Mouse (Mus musculus): Measurements from ENCODE around the gene Wdr53. TPM values are rescaled to one million over a fixed set of nuclear protein-coding genes. Genes with fewer than 3 reads are reported as not detected.

Gene Wdr53
- polyA plus RNA-seq, 1 experiment, result 1.5 TPM

- H3K27me3 ChIP-seq (ENCODE audit: control insufficient read depth, insufficient read depth, low read length), result no peaks in the 10 kb centered on the region
- no peaks in the 10 kb centered on the region for H3K4me1 ChIP-seq (ENCODE audit: control insufficient read depth, insufficient read depth, insufficient read length, low read length)
- H3K4me3 ChIP-seq (ENCODE audit: low read depth, low read length), result no peak within 1 kb of the TSS
- no peak within 1 kb of the TSS for H3K27ac ChIP-seq (ENCODE audit: insufficient read depth, low read depth, low read length)
- no peaks in the 10 kb centered on the region for H3K36me3 ChIP-seq (ENCODE audit: control insufficient read depth, insufficient read depth, low read length)
- TF ChIP-seq POLR2A (IDR thresholded peaks at IDR 0.05; ENCODE audit: low read depth, low read length) (no peak), CTCF (IDR thresholded peaks at IDR 0.05; ENCODE audit: extremely low read depth, insufficient read length, insufficient replicate concordance, low read depth, low read length) (no peak)
- WGBS, result 85% methylated on average over 11 of the region's 11 CpGs
Measured at GRCm38 (mm10) chr16:32271291-32271690, 24.3 kb downstream of the Wdr53 start, which contains the start of gene Smco1. TSS of gene Smco1 (plus strand) at chr16:32271468.

GRCm38 (mm10) chr16:32273338-32273737 lies 26.3 kb downstream of the Wdr53 start:
- Histone ChIP-seq H3K27ac (ENCODE audit: insufficient read depth, low read depth, low read length) (no peak overlapping the region), H3K27me3 (ENCODE audit: control insufficient read depth, insufficient read depth, low read length) (no peaks in the 10 kb centered on the region), H3K4me1 (ENCODE audit: control insufficient read depth, insufficient read depth, insufficient read length, low read length) (no peaks in the 10 kb centered on the region), H3K36me3 (ENCODE audit: control insufficient read depth, insufficient read depth, low read length) (no peaks in the 10 kb centered on the region), H3K4me3 (ENCODE audit: low read depth, low read length) (no peak overlapping the region)
- WGBS, result 63% methylated on average over 9 of the region's 9 CpGs
- peak; percentile 67; the same call in 1 of the 2 replicates for TF ChIP-seq CTCF (IDR thresholded peaks at IDR 0.05; ENCODE audit: extremely low read depth, insufficient read length, insufficient replicate concordance, low read depth, low read length)
- no peak for TF ChIP-seq POLR2A (IDR thresholded peaks at IDR 0.05; ENCODE audit: low read depth, low read length)

GRCm38 (mm10) chr16:32275041-32275440 lies 28.0 kb downstream of the Wdr53 start:
- 83% methylated on average over 6 of the region's 6 CpGs for WGBS
- no peaks in the 10 kb centered on the region for H3K27me3 ChIP-seq (ENCODE audit: control insufficient read depth, insufficient read depth, low read length)
- H3K4me1 ChIP-seq (ENCODE audit: control insufficient read depth, insufficient read depth, insufficient read length, low read length), result no peaks in the 10 kb centered on the region; the same call in 1 of the 2 replicates
- no peak overlapping the region for H3K4me3 ChIP-seq (ENCODE audit: low read depth, low read length)
- TF ChIP-seq CTCF (IDR thresholded peaks at IDR 0.05; ENCODE audit: extremely low read depth, insufficient read length, insufficient replicate concordance, low read depth, low read length) (no peak), POLR2A (IDR thresholded peaks at IDR 0.05; ENCODE audit: low read depth, low read length) (no peak)
- H3K27ac ChIP-seq (ENCODE audit: insufficient read depth, low read depth, low read length), result no peak overlapping the region
- H3K36me3 ChIP-seq (ENCODE audit: control insufficient read depth, insufficient read depth, low read length), result no peaks in the 10 kb centered on the region

- H3K36me3 ChIP-seq (ENCODE audit: control insufficient read depth, insufficient read depth, low read length), result no peaks in the 10 kb centered on the region
- no peaks in the 10 kb centered on the region; the same call in 1 of the 2 replicates for H3K4me1 ChIP-seq (ENCODE audit: control insufficient read depth, insufficient read depth, insufficient read length, low read length)
- H3K4me3 ChIP-seq (ENCODE audit: low read depth, low read length), result no peak overlapping the region
- no peaks in the 10 kb centered on the region for H3K27me3 ChIP-seq (ENCODE audit: control insufficient read depth, insufficient read depth, low read length)
- no peak overlapping the region for H3K27ac ChIP-seq (ENCODE audit: insufficient read depth, low read depth, low read length)
- TF ChIP-seq POLR2A (IDR thresholded peaks at IDR 0.05; ENCODE audit: low read depth, low read length), result no peak
- no peak for TF ChIP-seq CTCF (IDR thresholded peaks at IDR 0.05; ENCODE audit: extremely low read depth, insufficient read length, insufficient replicate concordance, low read depth, low read length)
- 53% methylated on average over 1 of the region's 1 CpGs for WGBS
Measured at GRCm38 (mm10) chr16:32275830-32276229, 28.8 kb downstream of the Wdr53 start.

- Histone ChIP-seq H3K36me3 (ENCODE audit: control insufficient read depth, insufficient read depth, low read length) (0 out of 2 replicates have a peak, but pooled peaks cover 1% of the 10 kb centered on the region), H3K4me3 (ENCODE audit: low read depth, low read length) (peak within 1 kb of the TSS; percentile 71), H3K4me1 (ENCODE audit: control insufficient read depth, insufficient read depth, insufficient read length, low read length) (no peaks in the 10 kb centered on the region; the same call in 1 of the 2 replicates), H3K27ac (ENCODE audit: insufficient read depth, low read depth, low read length) (peak within 1 kb of the TSS; percentile 92), H3K27me3 (ENCODE audit: control insufficient read depth, insufficient read depth, low read length) (no peaks in the 10 kb centered on the region)
- TF ChIP-seq POLR2A (IDR thresholded peaks at IDR 0.05; ENCODE audit: low read depth, low read length) (peak; percentile 68), CTCF (IDR thresholded peaks at IDR 0.05; ENCODE audit: extremely low read depth, insufficient read length, insufficient replicate concordance, low read depth, low read length) (no peak)
- under 1% methylated on average over 73 of the region's 75 CpGs for WGBS
Measured at GRCm38 (mm10) chr16:32277308-32278256, 30.6 kb downstream of the Wdr53 start, which contains the start of gene Rnf168. TSS of gene Rnf168 (plus strand) at chr16:32277459.

- peak overlapping the region; percentile 71 for H3K4me3 ChIP-seq (ENCODE audit: low read depth, low read length)
- no peaks in the 10 kb centered on the region for H3K27me3 ChIP-seq (ENCODE audit: control insufficient read depth, insufficient read depth, low read length)
- no peak for TF ChIP-seq CTCF (IDR thresholded peaks at IDR 0.05; ENCODE audit: extremely low read depth, insufficient read length, insufficient replicate concordance, low read depth, low read length)
- TF ChIP-seq POLR2A (IDR thresholded peaks at IDR 0.05; ENCODE audit: low read depth, low read length), result no peak
- no peak overlapping the region; the same call in 1 of the 2 replicates for H3K27ac ChIP-seq (ENCODE audit: insufficient read depth, low read depth, low read length)
- peaks cover 4% of the 10 kb centered on the region for H3K36me3 ChIP-seq (ENCODE audit: control insufficient read depth, insufficient read depth, low read length)
- no peaks in the 10 kb centered on the region; the same call in 1 of the 2 replicates for H3K4me1 ChIP-seq (ENCODE audit: control insufficient read depth, insufficient read depth, insufficient read length, low read length)
- 19% methylated on average over 7 of the region's 7 CpGs for WGBS
Measured at GRCm38 (mm10) chr16:32278396-32278795, 31.4 kb downstream of the Wdr53 start.

GRCm38 (mm10) chr16:32280211-32280610 lies 33.2 kb downstream of the Wdr53 start:
- 97% methylated on average over 8 of the region's 8 CpGs for WGBS
- TF ChIP-seq POLR2A (IDR thresholded peaks at IDR 0.05; ENCODE audit: low read depth, low read length) (no peak), CTCF (IDR thresholded peaks at IDR 0.05; ENCODE audit: extremely low read depth, insufficient read length, insufficient replicate concordance, low read depth, low read length) (no peak)

More at GRCm38 (mm10) chr16:32280211-32280610, 33.2 kb downstream of the Wdr53 start:
- Histone ChIP-seq H3K4me3 (ENCODE audit: low read depth, low read length) (no peak overlapping the region), H3K27me3 (ENCODE audit: control insufficient read depth, insufficient read depth, low read length) (no peaks in the 10 kb centered on the region), H3K36me3 (ENCODE audit: control insufficient read depth, insufficient read depth, low read length) (peaks cover 11% of the 10 kb centered on the region), H3K4me1 (ENCODE audit: control insufficient read depth, insufficient read depth, insufficient read length, low read length) (no peaks in the 10 kb centered on the region; the same call in 1 of the 2 replicates), H3K27ac (ENCODE audit: insufficient read depth, low read depth, low read length) (no peak overlapping the region)

All from small intestine, adult 2 months (tissue).